Mouse (Mus musculus) T-helper 2 cell (primary cell): ENCODE measurements around the gene Vps52.

Experiments
- in situ Hi-C: fragments of 300-600 bp; cut with MboI, MseI; formaldehyde crosslinking; loops from one replicate; pipeline ENCODE4 v1.15.1; 2025; ENCODE audit warnings: high pct_unique_total_duplicates

The Vps52 gene

DNA sequence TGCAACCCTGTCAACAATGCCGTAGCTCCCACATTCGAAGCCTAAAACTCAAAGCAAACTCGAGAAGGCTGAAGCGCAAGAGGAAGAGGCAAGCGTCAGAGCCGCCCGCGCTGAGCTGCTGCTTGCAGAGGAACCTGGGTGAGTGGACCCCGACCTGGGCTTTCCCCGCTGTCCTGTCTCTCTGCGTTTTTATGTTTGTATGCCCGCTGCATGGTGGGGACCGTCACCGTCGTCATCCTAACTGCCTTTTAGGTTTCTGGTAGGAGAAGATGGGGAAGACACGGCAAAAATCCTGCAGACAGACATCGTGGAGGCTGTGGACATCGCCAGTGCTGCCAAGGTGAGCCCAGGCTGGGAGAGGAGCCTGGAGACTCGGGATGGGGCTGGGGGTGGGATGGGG lies 14.2 kb upstream of the Vps52 start:
- in situ Hi-C loops: no loop called here

DNA sequence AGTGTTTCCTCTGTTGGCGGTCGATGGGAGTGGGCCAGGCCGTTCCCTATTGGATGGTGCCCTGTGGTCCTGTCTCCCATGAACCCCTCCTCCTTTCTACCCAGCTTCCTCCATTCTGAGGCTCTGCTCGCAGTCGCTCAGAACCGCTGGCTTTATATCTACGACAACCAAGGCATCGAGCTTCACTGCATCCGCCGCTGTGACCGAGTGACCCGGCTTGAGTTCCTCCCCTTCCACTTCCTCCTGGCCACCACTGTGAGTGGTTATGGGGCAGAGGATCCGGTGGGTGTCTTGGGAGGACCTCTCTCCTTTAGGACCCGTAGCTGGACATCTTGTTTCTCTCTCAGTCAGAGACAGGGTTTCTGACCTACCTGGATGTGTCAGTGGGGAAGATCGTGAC lies 12.2 kb upstream of the Vps52 start:
- in situ Hi-C loops: no loop called here

DNA sequence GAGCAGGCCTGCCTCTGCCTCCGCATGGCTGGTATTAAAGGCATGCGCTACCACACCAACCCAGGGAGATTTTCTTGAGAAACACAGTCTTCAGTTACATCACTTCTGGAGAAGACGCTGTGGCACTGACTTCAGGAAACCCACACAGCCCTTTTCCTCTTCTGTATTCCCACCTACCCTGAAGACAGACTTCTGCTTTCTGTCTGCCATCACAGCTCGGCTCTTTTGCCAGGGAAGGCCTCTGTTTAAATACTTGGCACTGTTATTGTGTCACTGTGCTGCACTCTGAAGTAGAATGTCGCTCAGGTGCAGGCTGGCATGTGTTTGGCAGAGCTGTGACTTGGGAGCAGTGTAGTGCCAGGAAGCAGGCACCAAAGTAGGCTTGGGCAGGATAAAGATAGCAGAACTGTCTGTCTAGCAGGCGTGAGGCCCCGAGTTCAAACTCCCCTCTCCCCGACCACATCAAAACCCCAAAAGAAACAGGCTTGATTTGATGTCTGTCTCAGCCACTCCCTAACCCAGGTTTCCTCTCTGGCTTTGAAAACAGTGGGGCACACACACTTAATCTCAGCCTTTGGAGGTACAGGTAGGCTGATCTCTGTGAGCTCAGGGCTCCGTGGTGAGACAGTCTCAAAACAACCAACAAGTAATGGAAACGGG lies 8.1 kb upstream of the Vps52 start:
- in situ Hi-C loops: no loop called here

GRCm38 (mm10) chr17:33948090-33948904 lies 7.3 kb upstream of the Vps52 start:
- in situ Hi-C loops: no loop called here

DNA sequence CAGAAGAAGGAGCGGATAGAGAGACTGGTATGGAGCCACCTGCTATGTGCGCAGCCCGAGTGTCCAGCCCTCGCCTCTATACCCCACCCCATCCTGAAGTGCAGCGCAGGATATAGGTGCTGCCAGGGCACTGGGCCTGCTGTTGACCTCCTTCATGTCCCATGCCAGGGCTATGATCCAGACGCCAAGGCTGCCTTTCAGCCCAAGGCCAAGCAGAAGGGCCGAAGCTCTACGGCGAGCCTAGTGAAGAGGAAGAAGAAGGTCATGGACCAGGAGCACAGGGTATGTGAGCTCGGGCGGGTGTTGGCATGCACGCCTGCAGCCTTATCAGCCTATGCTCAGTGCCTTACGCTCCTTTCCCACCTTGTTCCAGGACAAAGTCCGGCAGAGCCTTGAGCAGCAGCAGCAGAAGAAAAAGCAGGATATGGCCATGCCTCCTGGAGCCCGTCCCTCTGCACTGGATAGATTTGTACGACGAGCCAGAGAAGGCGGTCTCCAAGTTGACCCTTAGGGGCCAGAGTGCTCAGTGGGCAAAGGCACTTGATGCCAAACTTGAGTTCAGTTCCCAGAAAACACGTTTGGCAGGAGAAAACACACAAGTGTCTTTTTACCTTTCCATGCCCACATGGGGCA lies 6.6 kb upstream of the Vps52 start:
- in situ Hi-C loops: no loop called here

DNA sequence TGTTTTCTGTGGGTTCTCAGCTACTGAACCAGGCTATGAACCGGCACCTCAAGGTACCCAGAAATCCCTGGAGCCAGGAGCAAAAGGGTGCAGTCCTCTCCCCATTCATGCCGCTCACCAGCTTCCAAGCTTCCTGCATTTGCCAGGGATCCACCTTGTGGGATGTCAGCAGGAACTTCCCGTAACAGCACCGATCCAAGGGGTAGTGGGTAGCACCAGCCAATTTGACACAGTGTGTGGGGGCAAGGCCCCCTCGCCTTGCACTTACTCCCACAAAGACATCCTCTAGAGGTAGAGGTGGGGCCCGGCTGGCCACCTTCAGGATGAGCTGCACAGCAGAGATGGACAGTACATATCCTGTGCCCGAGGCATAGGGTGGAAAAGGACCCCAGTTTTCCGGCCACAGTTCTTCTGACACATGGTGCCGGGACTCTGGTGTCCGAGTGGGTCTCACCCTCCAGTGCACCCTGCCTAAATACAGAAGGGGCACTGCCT lies 5.4 kb upstream of the Vps52 start:
- in situ Hi-C loops: loop anchor here (10.0 kb wide), 1 partner anchor 245 kb away; the partner anchor contains the start of gene Psmb8

DNA sequence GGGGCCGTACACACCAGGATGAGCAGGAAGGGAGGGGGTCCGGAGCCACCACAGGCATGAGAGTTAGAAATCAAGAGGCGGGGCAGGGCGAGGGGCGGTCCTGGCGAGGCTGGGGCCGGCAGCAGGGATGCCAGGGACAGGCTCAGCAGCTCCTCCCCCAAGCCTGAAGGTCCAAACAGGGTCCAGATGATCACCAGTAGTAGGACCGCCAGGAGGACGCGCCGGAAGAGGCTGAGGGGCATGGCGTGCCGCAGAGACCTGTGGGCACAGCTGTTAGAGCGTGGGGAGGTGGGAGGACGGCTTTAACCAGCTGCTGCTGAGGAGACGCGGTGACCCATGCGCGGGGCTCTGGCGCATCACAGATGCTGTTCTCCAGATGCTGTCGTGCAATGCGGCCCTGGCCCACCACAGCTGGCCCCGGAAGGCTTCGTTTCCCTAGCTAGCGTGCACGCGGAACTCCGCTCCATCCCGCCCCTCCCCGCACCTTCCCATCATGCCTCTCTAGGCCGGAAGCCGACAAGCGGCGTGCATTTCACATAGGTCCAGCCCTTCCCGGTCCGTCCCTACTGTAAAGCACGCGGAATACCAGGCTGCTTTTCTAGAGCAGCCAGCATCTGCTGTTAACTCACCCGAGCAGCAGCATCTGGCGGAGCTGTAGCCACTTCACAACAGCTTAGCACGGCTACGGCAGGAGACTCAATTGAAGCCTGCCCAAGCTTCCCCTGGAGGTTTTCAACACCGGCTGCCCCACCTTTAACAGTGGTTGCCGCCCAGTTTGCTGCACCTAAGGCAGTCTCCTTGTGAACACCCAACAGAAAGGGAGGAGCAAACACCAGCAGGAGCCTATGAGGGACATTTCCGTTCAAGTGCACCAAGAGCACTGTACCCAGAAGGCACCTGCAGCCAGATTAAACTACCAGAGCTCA lies 4.3 kb upstream of the Vps52 start, which contains the start of gene B3galt4:
Gene B3galt4, minus strand, starts transcription at position 468 of the 926 bp plus-strand sequence.
- in situ Hi-C loops: loop anchor here (10.0 kb wide), 1 partner anchor 244 kb away; the partner anchor contains the start of gene Psmb8

DNA sequence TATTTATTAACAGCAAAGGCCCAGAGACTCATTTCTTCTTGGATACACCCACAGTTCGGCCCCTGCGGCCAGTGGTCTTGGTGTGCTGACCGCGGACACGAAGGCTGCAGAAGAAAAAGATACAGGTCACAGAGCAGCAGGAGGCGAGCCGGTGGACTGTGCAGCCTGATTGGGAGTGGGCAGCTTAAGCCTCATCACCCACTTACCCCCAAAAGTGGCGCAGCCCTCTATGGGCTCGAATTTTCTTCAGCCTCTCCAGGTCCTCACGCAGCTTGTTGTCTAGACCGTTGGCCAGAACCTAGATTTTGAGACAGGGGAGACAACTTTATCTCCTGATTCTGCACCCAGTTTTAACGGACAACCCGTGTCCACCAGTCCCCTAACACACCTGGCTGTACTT lies 3.6 kb upstream of the Vps52 start:
- in situ Hi-C loops: loop anchor here (10.0 kb wide), 1 partner anchor 243 kb away; the partner anchor contains the start of gene Psmb8

- in situ Hi-C loops: loop anchor here (10.0 kb wide), 1 partner anchor 242 kb away; the partner anchor contains the start of gene Psmb8
Observed at GRCm38 (mm10) chr17:33952879-33953278, 2.7 kb upstream of the Vps52 start.

DNA sequence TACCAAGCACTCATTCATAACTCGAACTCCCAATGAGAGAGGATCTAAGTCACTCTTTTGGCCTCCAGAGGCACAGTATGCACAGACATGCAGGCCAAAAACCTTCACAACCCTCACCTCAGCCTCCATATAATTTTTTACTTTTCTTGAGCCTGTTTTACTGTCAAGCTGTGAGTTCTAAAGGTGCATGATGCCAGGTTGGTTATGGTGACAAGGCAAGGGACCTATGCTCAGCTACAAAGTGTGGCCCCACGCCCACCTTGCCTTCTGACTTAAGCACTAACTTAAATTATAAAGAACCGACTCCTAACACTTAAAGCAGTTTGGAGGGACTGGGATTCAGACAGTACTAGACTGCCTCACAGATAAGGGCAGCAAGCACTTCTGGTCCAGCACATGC lies 2.3 kb upstream of the Vps52 start:
- in situ Hi-C loops: loop anchor here (10.0 kb wide), 1 partner anchor 241 kb away; the partner anchor contains the start of gene Psmb8

- in situ Hi-C loops: loop anchor here (10.0 kb wide), 1 partner anchor 241 kb away; the partner anchor contains the start of gene Psmb8
Observed at GRCm38 (mm10) chr17:33953961-33954565, 1.5 kb upstream of the Vps52 start.

DNA sequence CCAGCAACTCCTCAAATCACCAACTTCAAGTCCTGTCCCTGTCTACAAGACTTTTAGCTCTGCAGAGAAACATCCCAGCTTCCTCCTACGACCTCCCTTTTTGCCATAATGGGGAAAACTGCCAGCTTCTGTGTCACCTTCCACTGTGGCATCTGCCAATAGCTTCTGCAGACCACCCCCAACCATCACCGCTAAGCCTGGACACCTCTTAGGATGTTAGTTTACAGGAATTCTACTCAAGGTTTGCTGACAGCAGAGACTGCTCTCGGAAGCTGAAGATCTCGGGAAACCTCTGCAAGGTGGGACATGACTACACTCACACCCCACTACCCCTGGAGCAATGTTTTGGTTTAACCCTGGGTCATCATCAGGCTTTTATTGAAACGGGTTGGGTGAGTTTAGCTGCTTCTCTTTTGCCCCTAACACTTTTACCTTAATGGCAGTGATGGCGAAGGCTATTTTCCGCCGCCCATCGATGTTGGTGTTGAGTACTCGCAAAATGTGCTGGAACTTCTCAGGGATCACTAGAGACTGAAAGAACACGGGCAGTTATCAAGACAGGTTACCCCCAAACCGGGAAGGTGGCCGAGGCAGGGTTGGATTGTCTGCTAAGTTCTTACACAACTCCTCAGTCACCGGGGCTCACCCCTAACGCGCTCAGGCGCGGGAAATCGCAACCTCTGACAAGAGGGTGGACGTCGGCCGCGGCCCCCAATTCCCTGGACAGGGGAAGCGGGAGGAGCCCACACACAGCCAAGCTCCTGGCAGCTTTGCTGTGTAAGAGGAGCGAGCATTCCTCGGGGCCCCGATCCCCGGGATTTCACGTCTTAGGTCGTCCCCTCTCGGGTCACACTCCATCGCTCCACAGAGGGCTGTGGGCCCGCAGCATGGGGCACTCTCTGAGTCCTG lies 712 bp upstream of the Vps52 start:
- in situ Hi-C loops: loop anchor here (10.0 kb wide), 1 partner anchor 240 kb away; the partner anchor contains the start of gene Psmb8

DNA sequence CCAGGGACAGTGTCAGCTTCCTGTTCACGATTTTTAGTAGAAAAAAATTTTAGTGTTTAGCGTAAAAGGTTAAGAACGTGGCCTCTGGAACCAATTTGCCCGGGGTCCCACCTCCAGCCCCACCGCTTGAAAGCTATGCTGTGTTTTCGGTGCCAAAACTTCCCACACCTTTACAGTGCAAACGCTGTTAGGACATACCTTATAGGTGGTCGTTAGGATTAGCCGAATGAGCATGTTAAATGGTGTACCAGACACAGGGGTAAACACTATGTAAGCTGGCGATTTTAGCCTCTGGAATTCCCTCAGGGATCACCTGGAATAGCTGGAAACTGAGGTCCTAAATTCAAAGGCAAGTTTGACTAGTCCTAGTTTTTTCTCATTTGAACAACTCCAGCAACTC lies 724 bp downstream of the Vps52 start:
- in situ Hi-C loops: loop anchor here (10.0 kb wide), 1 partner anchor 238 kb away; the partner anchor contains the start of gene Psmb8

GRCm38 (mm10) chr17:33957493-33957892 lies 1.9 kb downstream of the Vps52 start:
- in situ Hi-C loops: loop anchor here (10.0 kb wide), 1 partner anchor 237 kb away; the partner anchor contains the start of gene Psmb8

DNA sequence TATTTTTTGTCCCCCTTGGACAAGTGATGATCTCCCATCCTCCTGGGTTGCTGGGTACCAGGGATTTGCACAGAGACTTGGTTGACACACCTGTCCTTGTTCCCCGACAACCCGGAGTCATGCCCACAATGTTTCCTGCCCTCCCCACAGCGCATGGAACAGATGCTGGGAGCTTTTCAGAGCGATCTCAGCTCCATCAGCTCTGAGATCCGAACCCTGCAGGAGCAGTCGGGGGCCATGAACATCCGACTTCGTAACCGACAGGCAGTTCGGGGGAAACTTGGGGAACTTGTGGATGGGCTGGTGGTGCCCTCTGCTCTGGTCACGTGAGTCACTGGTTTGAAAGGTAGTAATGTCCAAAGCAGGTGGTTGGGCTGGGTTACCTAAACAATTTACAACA lies 2.8 kb downstream of the Vps52 start:
- in situ Hi-C loops: loop anchor here (10.0 kb wide), 1 partner anchor 236 kb away; the partner anchor contains the start of gene Psmb8

GRCm38 (mm10) chr17:33959135-33959534 lies 3.5 kb downstream of the Vps52 start:
- in situ Hi-C loops: loop anchor here (10.0 kb wide), 1 partner anchor 236 kb away; the partner anchor contains the start of gene Psmb8

GRCm38 (mm10) chr17:33959948-33960347 lies 4.3 kb downstream of the Vps52 start:
- in situ Hi-C loops: loop anchor here (10.0 kb wide), 1 partner anchor 235 kb away; the partner anchor contains the start of gene Psmb8

- in situ Hi-C loops: no loop called here
Observed at GRCm38 (mm10) chr17:33962876-33963275, 7.3 kb downstream of the Vps52 start.
